Mouse (Mus musculus): ENCODE results near the gene Padi4. TPM values are rescaled to one million over a fixed set of nuclear protein-coding genes. Genes with fewer than 3 reads are reported as not detected.

Padi4 gene
- total and polyA plus RNA-seq, 3 experiments = 0.02 TPM; not detected in 2

DNA sequence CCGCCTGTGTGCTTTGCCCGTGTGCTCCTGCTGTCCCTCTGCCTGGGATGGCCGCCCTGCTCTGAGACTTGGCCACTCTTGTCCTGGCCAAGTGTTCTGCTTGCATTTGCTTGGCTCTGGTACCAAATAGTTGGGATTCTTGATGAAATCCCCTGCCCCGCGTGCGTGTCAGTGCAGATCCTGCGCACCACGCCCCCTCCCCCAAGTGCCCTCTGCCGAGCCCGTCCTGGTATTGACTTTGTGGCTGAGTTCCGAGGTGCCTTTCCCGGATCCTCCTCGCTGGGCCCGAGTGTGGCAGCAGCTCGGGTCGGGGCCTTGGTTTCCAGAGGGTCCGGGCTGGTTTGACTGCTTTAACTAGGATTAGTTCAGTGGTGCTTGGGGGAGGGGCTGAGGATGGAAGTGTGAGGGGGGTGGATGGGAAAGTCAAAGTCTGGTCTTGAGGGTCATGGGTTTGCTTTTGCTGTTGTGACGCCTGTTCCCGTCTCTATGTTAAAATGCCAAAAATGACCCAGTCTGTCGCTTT lies 52.0 kb downstream of the Padi4 start:
- no peak for TF ChIP-seq TAL1 (conservative IDR thresholded peaks at IDR 0.05; ENCODE audit: low read depth, low read length)
- no peak for TF ChIP-seq CTCF (IDR thresholded peaks at IDR 0.05; ENCODE audit: low read depth, low read length)
- TF ChIP-seq GATA2 (IDR thresholded peaks at IDR 0.05; ENCODE audit: borderline replicate concordance, low read depth, low read length) = no peak
- no peak for TF ChIP-seq GATA1 (IDR thresholded peaks at IDR 0.05; ENCODE audit: borderline replicate concordance, low read length)
- TF ChIP-seq POLR2AphosphoS5 (IDR thresholded peaks at IDR 0.05; ENCODE audit: insufficient replicate concordance, low read depth, low read length) = no peak
- no peak overlapping the region for H3K4me3 ChIP-seq (ENCODE audit: low read depth, low read length)
- H3K36me3 ChIP-seq (replicated peaks) = peaks cover 97% of the 10 kb centered on the region
- H3K4me1 ChIP-seq (ENCODE audit: insufficient read depth, low read depth, low read length) = peaks cover 29% of the 10 kb centered on the region
- no peaks in the 10 kb centered on the region for H3K9me3 ChIP-seq (replicated peaks)
- ATAC-seq (ENCODE audit: extremely low read depth, insufficient number of reproducible peaks, low FRiP score, poor library complexity, severe bottlenecking) (no peak), DNase-seq (ENCODE audit: low spot score) (no peak)
- H3K27me3 ChIP-seq (ENCODE audit: insufficient read depth, low read length) = no peaks in the 10 kb centered on the region

DNA sequence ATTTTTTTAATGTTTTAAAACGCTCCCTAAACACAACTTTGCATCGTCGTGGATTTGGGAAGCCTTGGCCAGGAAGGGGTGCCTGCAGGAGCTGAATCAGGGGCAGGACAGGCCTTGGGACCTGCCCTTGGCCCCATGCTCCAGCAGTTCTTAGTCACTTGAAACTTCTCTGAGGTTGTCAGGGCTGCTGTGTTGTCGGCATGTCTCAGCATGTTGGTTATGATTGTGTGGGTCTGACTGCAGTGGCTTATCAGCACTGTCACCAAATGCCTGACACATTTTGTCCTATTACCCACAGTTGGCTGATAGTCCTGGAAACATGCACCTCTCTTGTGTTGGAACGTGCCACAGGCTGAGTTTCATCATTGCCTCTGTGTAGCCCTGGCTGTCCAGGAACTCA lies 53.9 kb downstream of the Padi4 start:
- no peak overlapping the region for H3K4me3 ChIP-seq (ENCODE audit: low read depth, low read length)
- H3K27me3 ChIP-seq (ENCODE audit: insufficient read depth, low read length) = no peaks in the 10 kb centered on the region
- peaks cover 41% of the 10 kb centered on the region for H3K4me1 ChIP-seq (ENCODE audit: insufficient read depth, low read depth, low read length)
- H3K36me3 ChIP-seq (replicated peaks) = peaks cover 97% of the 10 kb centered on the region
- H3K9me3 ChIP-seq (replicated peaks) = no peaks in the 10 kb centered on the region
- DNase-seq (ENCODE audit: low spot score) (no peak), ATAC-seq (ENCODE audit: extremely low read depth, insufficient number of reproducible peaks, low FRiP score, poor library complexity, severe bottlenecking) (no peak)
- no peak for TF ChIP-seq TAL1 (conservative IDR thresholded peaks at IDR 0.05; ENCODE audit: low read depth, low read length)
- no peak for TF ChIP-seq POLR2AphosphoS5 (IDR thresholded peaks at IDR 0.05; ENCODE audit: insufficient replicate concordance, low read depth, low read length)
- no peak for TF ChIP-seq GATA2 (IDR thresholded peaks at IDR 0.05; ENCODE audit: borderline replicate concordance, low read depth, low read length)
- no peak for TF ChIP-seq GATA1 (IDR thresholded peaks at IDR 0.05; ENCODE audit: borderline replicate concordance, low read length)
- no peak for TF ChIP-seq CTCF (IDR thresholded peaks at IDR 0.05; ENCODE audit: low read depth, low read length)

GRCm38 (mm10) chr4:140718436-140718835 lies 55.6 kb downstream of the Padi4 start:
- TF ChIP-seq GATA1 (IDR thresholded peaks at IDR 0.05; ENCODE audit: borderline replicate concordance, low read length) (no peak), GATA2 (IDR thresholded peaks at IDR 0.05; ENCODE audit: borderline replicate concordance, low read depth, low read length) (no peak), POLR2AphosphoS5 (IDR thresholded peaks at IDR 0.05; ENCODE audit: insufficient replicate concordance, low read depth, low read length) (no peak), CTCF (IDR thresholded peaks at IDR 0.05; ENCODE audit: low read depth, low read length) (no peak), TAL1 (conservative IDR thresholded peaks at IDR 0.05; ENCODE audit: low read depth, low read length) (no peak)
- H3K9me3 ChIP-seq (replicated peaks) = no peaks in the 10 kb centered on the region
- no peaks in the 10 kb centered on the region for H3K27me3 ChIP-seq (ENCODE audit: insufficient read depth, low read length)
- DNase-seq (ENCODE audit: low spot score) (no peak), ATAC-seq (ENCODE audit: extremely low read depth, insufficient number of reproducible peaks, low FRiP score, poor library complexity, severe bottlenecking) (no peak)
- H3K36me3 ChIP-seq (replicated peaks) = peaks cover 97% of the 10 kb centered on the region
- H3K4me1 ChIP-seq (ENCODE audit: insufficient read depth, low read depth, low read length) = peaks cover 54% of the 10 kb centered on the region
- 0 out of 2 replicates have a peak overlapping the region, but pooled peaks have one; percentile 9 for H3K4me3 ChIP-seq (ENCODE audit: low read depth, low read length)

DNA sequence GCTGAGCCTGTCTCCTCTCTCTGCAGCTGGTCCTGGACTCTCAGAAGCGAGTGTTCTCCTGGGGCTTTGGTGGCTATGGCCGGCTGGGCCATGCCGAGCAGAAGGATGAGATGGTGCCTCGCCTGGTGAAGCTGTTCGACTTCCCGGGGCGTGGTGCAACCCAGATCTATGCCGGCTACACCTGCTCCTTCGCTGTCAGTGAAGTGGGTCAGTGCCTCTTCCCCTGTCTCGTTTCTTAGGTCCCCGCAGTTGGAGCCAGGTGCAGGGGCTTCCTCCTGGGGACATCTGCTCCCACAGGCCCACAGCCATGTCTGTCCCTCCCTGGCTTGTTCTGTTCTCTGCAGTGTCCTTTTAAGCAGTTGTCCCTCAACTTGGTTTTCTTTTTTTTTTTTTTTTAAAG lies 57.0 kb downstream of the Padi4 start:
- H3K36me3 ChIP-seq (replicated peaks) = peaks cover 98% of the 10 kb centered on the region
- ATAC-seq (ENCODE audit: extremely low read depth, insufficient number of reproducible peaks, low FRiP score, poor library complexity, severe bottlenecking) (no peak), DNase-seq (ENCODE audit: low spot score) (no peak)
- no peaks in the 10 kb centered on the region for H3K9me3 ChIP-seq (replicated peaks)
- H3K4me1 ChIP-seq (ENCODE audit: insufficient read depth, low read depth, low read length) = peaks cover 68% of the 10 kb centered on the region
- H3K4me3 ChIP-seq (ENCODE audit: low read depth, low read length) = no peak overlapping the region
- TF ChIP-seq GATA1 (IDR thresholded peaks at IDR 0.05; ENCODE audit: borderline replicate concordance, low read length) = no peak
- TF ChIP-seq CTCF (IDR thresholded peaks at IDR 0.05; ENCODE audit: low read depth, low read length) = no peak
- no peak for TF ChIP-seq POLR2AphosphoS5 (IDR thresholded peaks at IDR 0.05; ENCODE audit: insufficient replicate concordance, low read depth, low read length)
- no peak for TF ChIP-seq GATA2 (IDR thresholded peaks at IDR 0.05; ENCODE audit: borderline replicate concordance, low read depth, low read length)
- no peak for TF ChIP-seq TAL1 (conservative IDR thresholded peaks at IDR 0.05; ENCODE audit: low read depth, low read length)
- H3K27me3 ChIP-seq (ENCODE audit: insufficient read depth, low read length) = no peaks in the 10 kb centered on the region

DNA sequence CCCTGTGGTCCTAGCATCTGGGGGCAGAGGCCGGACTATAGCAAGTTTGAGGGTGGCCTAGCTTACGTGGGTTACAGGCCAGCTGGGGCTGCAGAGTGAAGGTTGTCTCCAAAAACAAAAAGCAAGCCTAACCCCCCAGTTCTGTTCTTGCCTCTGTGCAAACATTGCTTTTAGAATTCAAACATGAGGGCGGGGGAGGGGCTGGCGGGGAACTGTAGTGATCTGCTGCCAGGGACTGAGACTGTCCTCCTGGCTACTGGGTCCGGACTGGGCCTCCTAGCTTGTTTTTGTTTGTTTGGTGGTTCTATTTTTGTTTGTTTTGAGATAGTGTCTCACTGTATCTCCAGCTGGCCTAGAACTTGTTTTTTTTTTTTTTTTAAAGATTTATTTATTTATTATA lies 59.5 kb downstream of the Padi4 start:
- H3K4me3 ChIP-seq (ENCODE audit: low read depth, low read length) = no peak overlapping the region
- ATAC-seq (ENCODE audit: extremely low read depth, insufficient number of reproducible peaks, low FRiP score, poor library complexity, severe bottlenecking) (no peak), DNase-seq (ENCODE audit: low spot score) (no peak)
- no peak for TF ChIP-seq POLR2AphosphoS5 (IDR thresholded peaks at IDR 0.05; ENCODE audit: insufficient replicate concordance, low read depth, low read length)
- TF ChIP-seq GATA2 (IDR thresholded peaks at IDR 0.05; ENCODE audit: borderline replicate concordance, low read depth, low read length) = no peak
- no peak for TF ChIP-seq GATA1 (IDR thresholded peaks at IDR 0.05; ENCODE audit: borderline replicate concordance, low read length)
- no peak for TF ChIP-seq TAL1 (conservative IDR thresholded peaks at IDR 0.05; ENCODE audit: low read depth, low read length)
- no peak for TF ChIP-seq CTCF (IDR thresholded peaks at IDR 0.05; ENCODE audit: low read depth, low read length)
- H3K36me3 ChIP-seq (replicated peaks) = peaks cover 98% of the 10 kb centered on the region
- no peaks in the 10 kb centered on the region for H3K27me3 ChIP-seq (ENCODE audit: insufficient read depth, low read length)
- H3K9me3 ChIP-seq (replicated peaks) = no peaks in the 10 kb centered on the region
- H3K4me1 ChIP-seq (ENCODE audit: insufficient read depth, low read depth, low read length) = peaks cover 72% of the 10 kb centered on the region

DNA sequence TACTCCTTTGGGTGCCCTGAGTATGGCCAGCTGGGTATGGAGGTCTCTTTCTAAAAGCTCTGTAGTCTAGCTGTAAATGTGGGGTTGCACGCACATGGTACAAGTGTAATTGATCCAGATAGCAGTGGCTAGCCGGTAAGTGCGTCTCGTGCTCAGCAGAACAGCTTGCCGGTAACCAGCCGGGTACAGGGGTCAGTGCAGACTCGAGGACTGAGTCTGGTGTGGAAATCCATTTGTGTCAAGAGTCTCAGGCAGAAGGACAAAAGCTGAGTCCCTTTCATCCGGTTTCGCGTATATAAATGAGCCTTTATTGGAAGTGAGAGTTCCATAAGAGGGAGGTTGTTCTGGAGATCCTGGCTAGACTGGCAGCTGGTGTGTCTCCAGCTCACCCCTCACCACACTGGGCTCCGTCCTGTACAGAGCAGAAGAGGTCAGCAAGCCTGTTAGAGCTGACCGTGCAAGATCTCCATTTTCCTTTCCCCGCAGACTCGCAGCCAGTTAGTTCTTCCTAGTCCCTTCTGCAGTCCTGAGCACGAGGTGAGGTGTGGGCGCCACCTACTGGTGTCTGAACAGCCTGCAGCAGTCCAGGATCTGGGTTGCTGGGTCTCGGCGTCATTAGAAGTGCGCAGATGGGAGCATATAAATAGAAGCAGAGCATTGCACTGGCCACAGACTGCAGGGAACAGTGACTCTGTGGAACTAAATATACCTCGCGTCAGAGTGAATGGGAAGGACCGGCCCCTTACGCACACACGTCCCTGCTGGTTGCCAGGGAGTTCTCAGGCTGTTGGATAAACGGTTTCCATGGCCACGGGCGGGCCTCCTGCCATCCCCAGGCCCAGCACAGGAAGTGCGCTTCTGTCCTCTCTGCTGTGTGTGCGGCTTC lies 60.3 kb downstream of the Padi4 start:
- no peaks in the 10 kb centered on the region for H3K27me3 ChIP-seq (ENCODE audit: insufficient read depth, low read length)
- TF ChIP-seq CTCF (IDR thresholded peaks at IDR 0.05; ENCODE audit: low read depth, low read length) = peak; percentile 64
- no peak for TF ChIP-seq TAL1 (conservative IDR thresholded peaks at IDR 0.05; ENCODE audit: low read depth, low read length)
- peaks cover 81% of the 10 kb centered on the region for H3K4me1 ChIP-seq (ENCODE audit: insufficient read depth, low read depth, low read length)
- H3K4me3 ChIP-seq (ENCODE audit: low read depth, low read length) = no peak overlapping the region
- peak; percentile 72 for DNase-seq (ENCODE audit: low spot score)
- H3K9me3 ChIP-seq (replicated peaks) = no peaks in the 10 kb centered on the region
- peaks cover 100% of the 10 kb centered on the region for H3K36me3 ChIP-seq (replicated peaks)
- peak; percentile 58 for ATAC-seq (ENCODE audit: extremely low read depth, insufficient number of reproducible peaks, low FRiP score, poor library complexity, severe bottlenecking)

All from G1E (cell line).